Mouse (Mus musculus) midbrain, postnatal 0 days (tissue): ENCODE results near the gene Bbx. TPM values are rescaled to one million over a fixed set of nuclear protein-coding genes. Genes with fewer than 3 reads are reported as not detected.

Experiments used
- ATAC-seq: fragments of 200-750 bp; cut with Nextera tagmentation; 2 replicates; pipeline ENCODE4 v1.8.0; 2017; ENCODE audit warnings: moderate number of reproducible peaks, mild to moderate bottlenecking, moderate TSS enrichment, moderate library complexity; ENCODE audit not compliant: low FRiP score
- DNase-seq: peaks from one replicate; pipeline ENCODE4 v3.0.0-alpha.2; 2015; ENCODE audit warnings: low spot score
- H3K27ac ChIP-seq: fragments of 300-500 bp; sonication (generic); 2 replicates; pipeline ENCODE4 v1.5.1; 2014; ENCODE audit warnings: low read depth, mild to moderate bottlenecking, low read length, mixed read lengths
- H3K27me3 ChIP-seq: fragments of 300-500 bp; sonication (generic); 2 replicates; pipeline ENCODE4 v1.6.1; 2014; ENCODE audit warnings: low read length, control low read depth, mixed read lengths; ENCODE audit not compliant: insufficient read depth
- H3K36me3 ChIP-seq: fragments of 300-500 bp; sonication (generic); 2 replicates; pipeline ENCODE4 v1.6.1; 2014; ENCODE audit warnings: low read length, control low read depth, mixed read lengths; ENCODE audit not compliant: insufficient read depth
- H3K4me1 ChIP-seq: fragments of 300-500 bp; sonication (generic); 2 replicates; pipeline ENCODE4 v1.6.1; 2014; ENCODE audit warnings: mild to moderate bottlenecking, control low read depth, antibody characterized with exemption, low read length, mixed read lengths; ENCODE audit not compliant: insufficient read depth
- H3K4me2 ChIP-seq: fragments of 300-500 bp; sonication (generic); 2 replicates; pipeline ENCODE4 v1.6.1; 2014; ENCODE audit warnings: low read depth, mild to moderate bottlenecking, low read length, mixed read lengths; ENCODE audit not compliant: poor library complexity, severe bottlenecking
- H3K4me3 ChIP-seq: fragments of 300-500 bp; sonication (generic); 2 replicates; pipeline ENCODE4 v1.5.1; 2014; ENCODE audit warnings: low read depth, mild to moderate bottlenecking, low read length, moderate library complexity
- H3K9ac ChIP-seq: fragments of 300-500 bp; sonication (generic); replicated peaks from 2 replicates; pipeline ENCODE4 v1.6.1; 2014; ENCODE audit warnings: mild to moderate bottlenecking, low read length, moderate library complexity, mixed read lengths; ENCODE audit not compliant: poor library complexity, severe bottlenecking
- H3K9me3 ChIP-seq: fragments of 300-500 bp; sonication (generic); 2 replicates; pipeline ENCODE4 v1.6.1; 2016; ENCODE audit warnings: low read length, control low read depth
- CTCF ChIP-seq: IDR thresholded peaks from 2 replicates; pipeline ENCODE4 v1.5.1; 2016; ENCODE audit warnings: antibody characterized with exemption, mild to moderate bottlenecking
- WGBS: fragments of 180-500 bp; shearing (Covaris S2); extraction: QIAGEN DNeasy Blood & Tissue Kit; methylation state at CpG from one replicate; pipeline ENCODE4 v1.1.7; 2014; 5-methylcytosine and 5-hydroxymethylcytosine counted together
- polyA plus RNA-seq: library from polyadenylated mRNA; unstranded; fragments of >200 nt; fragmentation: Nextera tagmentation; extraction: Ambion mirVana; gene quantifications from 2 replicates; pipeline ENCODE4 v1.2.1, GENCODE M21; 2015
- total RNA-seq: library from RNA; depleted of rRNA; stranded (reverse); fragments of >200 nt; gene quantifications from 2 replicates; pipeline ENCODE4 v1.2.3, GENCODE M21; 2014

The Bbx gene
- total and polyA plus RNA-seq, 2 experiments from 2014 or later, result 10.7 to 11.8 TPM

GRCm38 (mm10) chr16:50182561-50182960 lies 249.6 kb downstream of the Bbx start:
- ATAC-seq, result no peak
- Histone ChIP-seq H3K4me3 (no peak overlapping the region), H3K27ac (no peak overlapping the region), H3K27me3 (no peaks in the 10 kb centered on the region), H3K9me3 (no peaks in the 10 kb centered on the region), H3K9ac (no peak overlapping the region), H3K4me2 (no peak overlapping the region), H3K36me3 (no peaks in the 10 kb centered on the region), H3K4me1 (no peaks in the 10 kb centered on the region)
- no peak for TF ChIP-seq CTCF
- DNase-seq, result no peak
- WGBS, result 88% methylated on average over 10 of the region's 10 CpGs

- Histone ChIP-seq H3K9me3 (no peaks in the 10 kb centered on the region), H3K36me3 (no peaks in the 10 kb centered on the region), H3K4me3 (no peak overlapping the region), H3K9ac (no peak overlapping the region), H3K4me2 (no peak overlapping the region), H3K4me1 (no peaks in the 10 kb centered on the region), H3K27me3 (no peaks in the 10 kb centered on the region), H3K27ac (no peak overlapping the region)
- TF ChIP-seq CTCF, result no peak
- 46% methylated on average over 7 of the region's 7 CpGs for WGBS
- ATAC-seq (no peak), DNase-seq (no peak)
These were observed 259.4 kb downstream of the Bbx start for GRCm38 (mm10) chr16:50172760-50173159.

- DNase-seq, result no peak
- H3K9me3 ChIP-seq, result no peaks in the 10 kb centered on the region
- H3K4me1 ChIP-seq, result no peaks in the 10 kb centered on the region; the same call in 1 of the 2 replicates
- no peaks in the 10 kb centered on the region for H3K27me3 ChIP-seq
- no peak overlapping the region for H3K4me2 ChIP-seq
- H3K9ac ChIP-seq, result no peak overlapping the region
- WGBS, result 94% methylated on average over 5 of the region's 5 CpGs
- no peak for ATAC-seq
- no peaks in the 10 kb centered on the region for H3K36me3 ChIP-seq
- no peak overlapping the region for H3K4me3 ChIP-seq
- no peak for TF ChIP-seq CTCF
- no peak overlapping the region for H3K27ac ChIP-seq
These were observed 261.4 kb downstream of the Bbx start for GRCm38 (mm10) chr16:50170812-50171211.

GRCm38 (mm10) chr16:50167983-50168299 lies 264.2 kb downstream of the Bbx start:
- 83% methylated on average over 10 of the region's 10 CpGs for whole genome bisulfite sequencing
- Histone ChIP-seq H3K36me3 (no peaks in the 10 kb centered on the region), H3K4me3 (no peak overlapping the region), H3K4me1 (peaks cover 2% of the 10 kb centered on the region; the same call in 1 of the 2 replicates), H3K9me3 (no peaks in the 10 kb centered on the region), H3K4me2 (no peak overlapping the region), H3K9ac (no peak overlapping the region), H3K27me3 (no peaks in the 10 kb centered on the region), H3K27ac (no peak overlapping the region)
- no peak for TF ChIP-seq CTCF
- no peak for DNase-seq
- no peak for ATAC-seq

GRCm38 (mm10) chr16:50167231-50167982 lies 264.8 kb downstream of the Bbx start:
- Histone ChIP-seq H3K4me1 (peaks cover 2% of the 10 kb centered on the region; the same call in 1 of the 2 replicates), H3K4me2 (no peak overlapping the region), H3K9me3 (no peaks in the 10 kb centered on the region), H3K27ac (no peak overlapping the region), H3K9ac (no peak overlapping the region), H3K36me3 (no peaks in the 10 kb centered on the region), H3K27me3 (no peaks in the 10 kb centered on the region), H3K4me3 (no peak overlapping the region)
- WGBS, result 71% methylated on average over 16 of the region's 16 CpGs
- no peak for TF ChIP-seq CTCF
- no peak for DNase-seq
- no peak for ATAC-seq

- Histone ChIP-seq H3K4me2 (no peak overlapping the region), H3K4me1 (0 out of 2 replicates have a peak, but pooled peaks cover 2% of the 10 kb centered on the region), H3K9ac (no peak overlapping the region), H3K4me3 (no peak overlapping the region), H3K27ac (no peak overlapping the region), H3K9me3 (no peaks in the 10 kb centered on the region), H3K36me3 (no peaks in the 10 kb centered on the region), H3K27me3 (no peaks in the 10 kb centered on the region)
- WGBS, result 94% methylated on average over 11 of the region's 11 CpGs
- no peak for TF ChIP-seq CTCF
- ATAC-seq (0 out of 2 replicates have a peak, but pooled peaks have one; percentile 38), DNase-seq (no peak)
These were observed 271.5 kb downstream of the Bbx start for GRCm38 (mm10) chr16:50160418-50161271.
